Mouse (Mus musculus) embryonic fibroblast, embryonic 13.5 days (primary cell): ENCODE measurements around the gene Cdh13.

ENCODE experiments used
- CTCF ChIP-seq: IDR thresholded peaks from 2 replicates; pipeline ENCODE4 v1.5.1; 2011; ENCODE audit warnings: mild to moderate bottlenecking, control low read depth, low read length, moderate library complexity, borderline replicate concordance; ENCODE audit not compliant: insufficient read depth
- POLR2A ChIP-seq: IDR thresholded peaks from 2 replicates; pipeline ENCODE4 v1.6.1; 2011; ENCODE audit warnings: low read depth, mild to moderate bottlenecking, control low read depth, low read length, moderate library complexity

DNA sequence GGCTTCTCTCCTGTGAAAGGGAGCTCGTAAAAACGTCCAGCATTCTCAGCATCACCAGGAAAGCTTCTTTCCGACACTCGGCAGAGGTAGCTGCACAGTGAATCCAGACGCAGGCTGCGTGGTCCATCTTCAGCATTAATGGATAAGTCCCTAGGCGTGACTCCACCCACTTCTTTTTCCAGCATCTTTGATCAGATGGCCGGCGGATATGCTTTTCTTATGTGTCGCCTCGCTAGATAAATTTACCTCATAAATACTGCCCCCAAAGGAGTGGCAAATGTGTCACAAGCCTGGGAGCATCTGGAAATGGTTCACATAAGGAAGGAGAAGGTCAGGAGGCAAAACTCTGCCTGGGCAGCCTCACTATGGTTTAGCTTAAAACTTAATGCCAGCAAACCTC, 601.5 kb downstream of the Cdh13 start:
- TF ChIP-seq CTCF (no peak), POLR2A (no peak)
